Mouse (Mus musculus): ENCODE measurements at regions not wholly inside any gene's neighbourhood (a gene's known extent, or its start where the extent isn't known, plus 50 kb on each side); places are given as distances from the start of the nearest gene placed in this dataset.

DNA sequence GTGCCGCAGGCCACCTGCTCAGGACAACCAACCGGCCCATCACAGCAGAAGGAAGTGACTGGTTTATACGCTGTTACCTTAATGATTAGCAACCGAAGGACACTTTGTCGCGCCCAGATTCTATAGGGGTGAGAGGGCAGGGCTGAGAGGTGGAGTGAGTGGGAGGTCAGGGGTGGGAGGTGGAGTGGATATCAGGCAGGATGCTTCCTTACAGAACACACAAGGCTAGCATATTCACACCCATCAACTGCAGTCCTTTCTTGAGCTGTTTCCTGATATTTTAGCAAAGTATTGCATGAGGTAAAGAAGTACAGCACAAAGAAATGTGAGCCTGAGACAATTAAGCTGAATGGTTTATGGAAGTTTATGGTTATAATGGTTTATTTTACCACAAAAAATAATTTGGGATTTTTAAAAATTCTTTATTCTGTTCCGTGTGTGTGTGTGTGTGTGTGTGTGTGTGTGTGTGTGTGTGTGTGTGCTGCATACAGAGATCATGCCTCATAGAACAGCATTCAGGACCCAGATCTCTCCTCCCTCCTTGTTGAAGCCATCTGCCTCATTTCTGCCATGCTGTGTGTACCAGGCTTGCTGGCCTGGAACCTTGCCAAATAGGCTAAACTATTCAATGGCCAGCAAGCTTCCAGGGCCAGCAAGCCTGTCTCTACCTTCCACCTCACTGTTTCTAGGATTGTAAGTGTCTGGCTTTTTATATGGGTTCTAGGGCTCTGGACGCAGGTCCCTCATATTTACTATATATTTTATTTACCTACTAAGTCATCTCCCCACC is 190.5 kb downstream of the Prkcq start:
- no peak for DNase-seq

DNA sequence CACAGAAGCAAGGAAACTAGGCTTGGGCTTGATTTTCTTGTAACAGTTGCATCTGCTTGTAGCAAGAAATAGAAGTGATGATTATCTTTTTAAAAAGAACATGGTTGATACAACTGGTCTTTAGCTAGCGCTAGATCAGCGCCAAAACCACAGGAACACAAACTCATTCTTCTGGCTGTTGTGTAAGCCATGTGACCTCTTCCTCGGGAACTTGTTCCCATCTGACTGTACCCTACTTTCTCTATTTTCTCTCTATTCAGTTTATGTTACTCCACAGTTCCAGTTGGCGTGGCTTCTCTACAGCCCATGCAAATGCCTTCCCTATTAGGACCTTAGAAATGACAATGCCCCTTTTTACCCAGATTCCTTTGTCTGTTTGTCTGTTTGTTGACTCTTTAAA is 187.4 kb downstream of the Prkcq start:
- DNase-seq: no peak

DNA sequence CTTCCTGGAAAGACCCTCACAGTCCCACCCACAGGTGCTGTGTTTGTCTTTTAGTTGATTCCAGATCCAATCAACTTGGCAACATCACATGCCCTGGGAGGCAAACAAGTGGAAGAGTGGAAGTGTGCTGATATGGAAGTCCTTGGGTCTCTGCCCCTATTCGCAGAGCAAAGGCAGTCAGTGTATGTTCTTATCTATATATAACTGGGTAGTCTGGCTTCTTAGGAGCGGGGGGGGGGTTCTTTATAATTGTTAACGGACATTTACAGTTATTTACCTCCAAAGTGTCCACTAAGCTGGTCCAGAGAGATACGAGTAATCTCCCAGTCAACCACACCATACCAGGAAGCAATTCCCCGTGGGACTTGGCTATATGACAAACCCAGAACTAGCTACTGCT is 184.8 kb downstream of the Prkcq start:
- no peak for DNase-seq

- no peak for DNase-seq
Observed at GRCm38 (mm10) chr2:11355594-11355993, 183.7 kb downstream of the Prkcq start.
